Mouse (Mus musculus): ENCODE measurements around the gene Adgrg3.

DNA sequence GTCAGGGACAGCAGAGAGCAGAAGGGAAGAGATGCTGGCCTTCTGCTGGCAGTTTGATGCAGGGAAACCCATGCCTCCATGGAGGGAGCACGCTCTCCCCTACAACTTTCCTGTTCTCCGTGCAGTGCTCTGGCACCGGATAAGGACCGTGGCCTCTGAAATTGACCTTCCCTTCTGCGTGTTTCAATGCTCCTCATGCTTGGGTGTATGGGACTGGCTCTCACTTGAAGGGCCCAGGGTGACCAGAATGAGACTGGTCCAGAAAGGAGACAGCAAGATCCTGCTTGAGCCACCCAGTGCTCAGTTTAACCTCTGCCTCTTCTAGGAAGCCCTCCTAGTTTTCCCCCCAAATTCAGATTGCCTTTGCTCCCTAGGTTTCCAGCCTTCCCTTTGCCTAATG lies 16.3 kb upstream of the Adgrg3 start:
- TF ChIP-seq CTCF (IDR thresholded peaks at IDR 0.05; ENCODE audit: low read depth) (no peak), EP300 (IDR thresholded peaks at IDR 0.05; ENCODE audit: low read depth) (no peak)
